Mouse (Mus musculus) kidney, embryonic 16.5 days (tissue): ENCODE measurements at regions not wholly inside any gene's neighbourhood (a gene's known extent, or its start where the extent isn't known, plus 50 kb on each side); places are given as distances from the start of the nearest gene placed in this dataset.
A peak's percentile ranks its signal among the peaks of the same experiment; 100 is the strongest.

Experiments
- ATAC-seq: fragments of 200-750 bp; cut with Nextera tagmentation; 2 replicates; pipeline ENCODE4 v1.8.0; 2017; ENCODE audit warnings: moderate TSS enrichment; ENCODE audit not compliant: low FRiP score, low TSS enrichment
- H3K27ac ChIP-seq: fragments of 300-500 bp; sonication (generic); 2 replicates; pipeline ENCODE4 v1.5.1; 2014; ENCODE audit warnings: low read length
- H3K27me3 ChIP-seq: fragments of 300-500 bp; sonication (generic); 2 replicates; pipeline ENCODE4 v1.6.1; 2014; ENCODE audit warnings: low read length, control low read depth, mixed read lengths; ENCODE audit not compliant: insufficient read depth
- H3K36me3 ChIP-seq: fragments of 300-500 bp; sonication (generic); 2 replicates; pipeline ENCODE4 v1.6.1; 2014; ENCODE audit warnings: low read length, control low read depth, mixed read lengths; ENCODE audit not compliant: insufficient read depth
- H3K4me1 ChIP-seq: fragments of 300-500 bp; sonication (generic); 2 replicates; pipeline ENCODE4 v1.6.1; 2014; ENCODE audit warnings: low read length, control low read depth, mixed read lengths; ENCODE audit not compliant: insufficient read depth
- H3K4me2 ChIP-seq: fragments of 300-500 bp; sonication (generic); replicated peaks from 2 replicates; pipeline ENCODE4 v1.6.1; 2014; ENCODE audit warnings: low read depth, low read length
- H3K4me3 ChIP-seq: fragments of 300-500 bp; sonication (generic); 2 replicates; pipeline ENCODE4 v1.5.1; 2014; ENCODE audit warnings: mild to moderate bottlenecking, low read length
- H3K9ac ChIP-seq: fragments of 300-500 bp; sonication (generic); replicated peaks from 2 replicates; pipeline ENCODE4 v1.6.1; 2014; ENCODE audit warnings: low read length
- H3K9me3 ChIP-seq: fragments of 300-500 bp; sonication (generic); 2 replicates; pipeline ENCODE4 v1.6.1; 2016; ENCODE audit warnings: low read length, control low read depth
- WGBS: fragments of 180-500 bp; shearing (Covaris S2); extraction: QIAGEN DNeasy Blood & Tissue Kit; methylation state at CpG from one replicate; pipeline ENCODE4 v1.1.7; 2014; 5-methylcytosine and 5-hydroxymethylcytosine counted together

DNA sequence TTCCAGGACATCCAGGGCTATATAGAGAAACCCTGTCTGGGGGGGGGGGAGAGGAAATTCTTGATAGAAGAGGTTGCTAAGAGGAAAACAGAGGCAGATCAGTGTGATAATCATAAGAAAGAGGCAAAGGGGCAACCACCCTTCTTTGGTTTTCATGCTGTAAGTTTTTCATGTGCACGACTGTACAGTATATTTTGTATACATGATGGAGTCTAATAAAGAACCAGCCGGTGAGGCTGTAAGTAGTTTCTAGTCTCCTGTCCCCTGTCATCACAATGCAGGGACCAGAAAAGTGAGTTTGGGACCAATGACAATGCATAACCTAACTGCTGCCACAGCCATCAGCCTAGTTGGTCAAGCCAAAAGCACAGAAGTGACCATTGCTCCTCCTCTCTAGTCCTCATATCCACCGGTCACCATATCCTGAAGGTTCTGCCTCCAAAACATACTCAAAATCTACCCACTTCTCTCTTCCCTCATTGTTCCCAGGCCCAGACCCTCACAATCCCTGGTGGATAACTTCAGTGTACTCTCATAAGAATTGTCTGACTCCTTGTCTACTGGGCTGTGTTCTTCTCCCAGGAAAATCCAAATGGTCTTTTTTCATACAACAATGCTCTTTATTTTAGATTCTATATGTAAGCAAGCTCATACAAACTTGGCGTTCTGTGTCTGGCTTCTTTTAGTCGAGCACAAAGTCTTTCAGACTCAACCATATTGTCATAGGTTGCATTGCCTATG lies 122.9 kb upstream of the Cpm start:
- H3K9ac ChIP-seq = no peak overlapping the region
- H3K4me1 ChIP-seq = no peaks in the 10 kb centered on the region
- no peaks in the 10 kb centered on the region for H3K27me3 ChIP-seq
- H3K9me3 ChIP-seq = no peaks in the 10 kb centered on the region
- ATAC-seq = no peak
- H3K4me3 ChIP-seq = no peak overlapping the region
- H3K4me2 ChIP-seq = no peak overlapping the region
- WGBS = 92% methylated on average over 5 of the region's 5 CpGs
- no peaks in the 10 kb centered on the region for H3K36me3 ChIP-seq
- no peak overlapping the region for H3K27ac ChIP-seq

DNA sequence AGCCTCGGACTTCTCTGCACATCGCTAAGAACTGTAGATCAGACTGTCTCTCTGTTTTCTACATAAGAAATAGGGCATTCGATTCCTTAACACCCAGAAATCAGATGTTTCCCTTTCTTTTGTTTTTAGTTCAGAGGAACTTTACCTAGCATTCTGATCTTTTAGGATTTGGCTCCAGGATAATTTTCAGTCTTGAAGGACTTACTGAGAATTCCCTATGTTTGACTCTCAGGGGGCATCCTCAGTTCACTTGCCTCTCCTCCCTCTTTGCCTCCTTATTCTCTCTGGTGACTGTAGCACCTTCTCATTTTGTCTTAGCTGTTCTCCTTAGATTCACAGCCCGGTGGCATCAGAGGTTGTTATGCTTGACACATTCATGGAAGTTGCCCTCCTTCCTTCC lies 123.8 kb upstream of the Cpm start:
- Histone ChIP-seq H3K27me3 (no peaks in the 10 kb centered on the region), H3K4me1 (no peaks in the 10 kb centered on the region), H3K9me3 (no peaks in the 10 kb centered on the region), H3K27ac (no peak overlapping the region), H3K4me3 (no peak overlapping the region), H3K36me3 (no peaks in the 10 kb centered on the region), H3K4me2 (no peak overlapping the region), H3K9ac (no peak overlapping the region)
- WGBS = 72% methylated on average over 4 of the region's 4 CpGs
- no peak for ATAC-seq

DNA sequence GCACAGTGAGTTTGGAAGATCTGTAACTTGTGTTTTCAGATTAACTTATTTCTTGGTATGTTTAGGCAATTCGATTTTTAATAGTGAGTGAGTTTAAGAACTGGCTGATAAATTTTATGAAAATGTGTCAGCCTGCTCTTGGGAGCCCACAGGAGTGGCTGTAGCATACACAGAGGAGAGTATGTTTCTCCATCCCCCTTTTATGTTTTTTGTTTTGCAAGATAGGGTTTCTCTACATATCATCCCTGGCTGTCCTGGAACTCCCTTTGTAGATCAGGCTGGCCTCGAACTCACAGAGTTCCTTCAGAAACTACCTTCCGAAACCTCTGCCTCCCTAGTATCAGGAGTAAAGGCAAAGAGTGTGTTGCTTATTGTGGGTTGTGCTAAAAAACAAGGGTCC lies 124.2 kb upstream of the Cpm start:
- H3K4me2 ChIP-seq = no peak overlapping the region
- no peaks in the 10 kb centered on the region for H3K9me3 ChIP-seq
- ATAC-seq = no peak
- no peak overlapping the region for H3K4me3 ChIP-seq
- H3K4me1 ChIP-seq = no peaks in the 10 kb centered on the region
- no peak overlapping the region for H3K27ac ChIP-seq
- no peaks in the 10 kb centered on the region for H3K36me3 ChIP-seq
- no peaks in the 10 kb centered on the region for H3K27me3 ChIP-seq
- 76% methylated on average over 3 of the region's 3 CpGs for WGBS
- no peak overlapping the region for H3K9ac ChIP-seq

DNA sequence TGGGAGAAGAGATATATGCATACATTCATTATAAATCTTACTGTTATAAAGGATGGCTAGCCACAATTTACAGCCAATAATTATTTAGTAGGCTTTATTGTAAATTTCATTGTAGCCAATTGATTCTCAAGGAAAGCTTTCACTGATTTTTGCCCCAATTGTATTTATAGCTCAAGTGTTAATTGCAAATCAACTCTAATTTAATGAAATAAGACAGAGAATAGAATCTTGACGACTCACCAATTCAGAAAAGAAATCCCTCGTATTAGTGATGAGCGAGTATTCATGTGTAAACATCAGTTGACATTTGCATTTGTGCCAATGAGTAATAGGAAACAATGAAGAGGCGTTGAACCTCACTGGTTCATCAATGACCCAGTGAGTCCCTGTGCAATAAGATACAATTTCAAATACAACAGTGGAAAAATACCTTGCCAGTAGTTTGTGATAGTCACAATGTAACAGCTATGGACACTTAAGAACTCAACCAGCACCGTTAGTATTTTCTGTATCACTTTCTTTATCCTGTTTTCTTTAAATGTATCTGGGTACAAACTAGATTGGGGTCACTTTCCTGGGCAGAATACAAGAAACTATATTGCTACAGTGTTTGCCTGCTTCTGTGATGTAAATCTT lies 124.6 kb upstream of the Cpsf6 start:
- H3K27me3 ChIP-seq = no peaks in the 10 kb centered on the region
- H3K9me3 ChIP-seq = no peaks in the 10 kb centered on the region
- no peaks in the 10 kb centered on the region for H3K4me1 ChIP-seq
- no peak overlapping the region for H3K27ac ChIP-seq
- 55% methylated on average over 5 of the region's 5 CpGs for WGBS
- H3K9ac ChIP-seq = no peak overlapping the region
- no peaks in the 10 kb centered on the region for H3K36me3 ChIP-seq
- ATAC-seq = no peak
- no peak overlapping the region for H3K4me3 ChIP-seq
- H3K4me2 ChIP-seq = no peak overlapping the region

DNA sequence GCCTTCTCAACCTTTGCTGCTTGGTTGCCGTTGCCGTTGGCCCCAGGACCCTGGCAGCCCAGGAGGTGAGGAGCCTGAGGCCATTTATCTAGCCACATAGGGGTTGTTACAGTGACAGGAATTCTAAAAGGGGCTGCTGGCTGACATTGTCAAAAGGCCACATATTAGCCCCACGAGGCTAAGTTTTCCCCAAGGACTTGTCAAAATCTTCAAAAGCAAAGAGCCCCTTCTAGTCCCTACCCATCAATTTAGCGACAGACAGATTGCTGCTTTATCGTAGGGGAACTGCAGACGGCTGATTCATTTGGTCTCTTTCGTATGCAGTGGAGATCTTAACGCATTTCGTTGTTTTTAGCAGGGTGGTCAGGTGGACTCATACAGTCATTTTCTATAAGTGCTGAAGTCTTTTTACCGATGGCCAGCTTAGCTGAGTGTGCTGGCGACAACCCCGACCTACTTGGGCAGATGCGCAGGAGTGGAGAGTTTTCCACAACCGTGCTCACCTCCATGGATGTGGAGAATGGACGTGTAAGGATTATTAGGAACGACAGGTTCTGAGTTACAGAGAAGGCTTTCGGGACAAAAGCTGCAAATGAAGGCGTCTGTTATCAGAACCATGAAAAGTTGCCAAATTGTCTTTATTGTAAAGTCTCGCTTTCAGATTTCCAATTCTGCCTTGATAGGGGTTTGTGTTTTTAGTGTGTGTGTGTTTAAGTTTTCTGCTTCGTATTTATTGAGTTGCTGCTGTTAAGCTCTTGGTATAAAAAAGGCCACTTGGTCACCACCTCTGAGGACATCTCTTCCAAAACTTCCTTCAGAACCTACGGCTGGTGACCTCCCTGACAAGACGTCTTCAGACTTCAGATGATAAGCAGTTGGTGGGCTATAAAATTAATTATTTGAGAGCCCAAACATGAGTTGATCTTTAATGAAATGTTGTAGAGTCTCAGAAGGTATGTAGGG lies 123.7 kb upstream of the Cpsf6 start:
- H3K27ac ChIP-seq = no peak overlapping the region
- no peaks in the 10 kb centered on the region for H3K36me3 ChIP-seq
- H3K4me3 ChIP-seq = no peak overlapping the region
- no peak overlapping the region for H3K9ac ChIP-seq
- H3K4me1 ChIP-seq = no peaks in the 10 kb centered on the region
- 73% methylated on average over 22 of the region's 22 CpGs for WGBS
- H3K9me3 ChIP-seq = no peaks in the 10 kb centered on the region
- no peaks in the 10 kb centered on the region for H3K27me3 ChIP-seq
- ATAC-seq = no peak
- no peak overlapping the region for H3K4me2 ChIP-seq

DNA sequence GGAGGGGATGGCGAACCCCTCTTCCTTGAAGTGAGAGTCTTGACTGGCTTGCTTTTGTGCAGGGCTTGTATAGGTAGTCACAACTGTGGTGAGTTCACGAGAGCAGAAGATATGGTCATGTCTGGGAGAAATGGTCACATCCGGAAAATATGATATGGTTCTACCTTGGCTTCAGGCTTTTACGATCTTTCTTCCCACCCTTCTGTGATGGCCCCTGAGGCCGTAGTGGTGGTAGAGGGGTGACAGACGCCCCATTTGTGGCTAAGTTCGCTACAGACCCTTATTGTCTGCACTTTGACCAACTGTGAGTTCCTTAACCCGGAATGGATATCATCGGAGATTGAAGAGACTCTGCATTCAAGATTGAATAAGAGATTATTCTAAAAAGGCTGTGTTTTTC lies 122.9 kb upstream of the Cpsf6 start:
- H3K27me3 ChIP-seq = no peaks in the 10 kb centered on the region
- no peak overlapping the region for H3K9ac ChIP-seq
- H3K4me2 ChIP-seq = no peak overlapping the region
- H3K27ac ChIP-seq = no peak overlapping the region
- H3K36me3 ChIP-seq = no peaks in the 10 kb centered on the region
- no peak overlapping the region for H3K4me3 ChIP-seq
- ATAC-seq = no peak
- 80% methylated on average over 9 of the region's 9 CpGs for WGBS
- no peaks in the 10 kb centered on the region for H3K4me1 ChIP-seq
- H3K9me3 ChIP-seq = no peaks in the 10 kb centered on the region

DNA sequence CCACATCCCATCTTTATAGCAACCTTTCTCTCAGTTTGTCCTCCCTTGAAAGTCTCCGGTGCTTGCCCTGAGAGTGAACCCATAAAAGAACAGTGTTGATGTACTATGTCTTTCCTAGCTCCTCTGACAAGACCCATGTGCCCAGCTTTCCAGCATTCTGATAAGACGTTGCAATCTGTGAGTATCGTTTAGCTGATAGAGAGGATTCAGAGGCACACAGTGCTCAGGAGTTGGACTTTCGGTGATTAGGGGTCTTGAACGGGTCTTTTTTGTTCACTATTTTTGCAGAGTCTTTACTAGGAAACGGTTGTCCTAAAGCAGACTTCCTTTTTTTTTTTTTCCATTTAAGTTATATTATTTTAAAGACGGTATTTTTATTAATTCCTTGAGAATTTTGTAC lies 122.3 kb upstream of the Cpsf6 start:
- Histone ChIP-seq H3K4me1 (no peaks in the 10 kb centered on the region), H3K36me3 (no peaks in the 10 kb centered on the region), H3K27me3 (no peaks in the 10 kb centered on the region), H3K27ac (no peak overlapping the region), H3K4me2 (no peak overlapping the region), H3K4me3 (no peak overlapping the region), H3K9ac (no peak overlapping the region), H3K9me3 (no peaks in the 10 kb centered on the region)
- ATAC-seq = no peak
- 72% methylated on average over 7 of the region's 7 CpGs for WGBS

DNA sequence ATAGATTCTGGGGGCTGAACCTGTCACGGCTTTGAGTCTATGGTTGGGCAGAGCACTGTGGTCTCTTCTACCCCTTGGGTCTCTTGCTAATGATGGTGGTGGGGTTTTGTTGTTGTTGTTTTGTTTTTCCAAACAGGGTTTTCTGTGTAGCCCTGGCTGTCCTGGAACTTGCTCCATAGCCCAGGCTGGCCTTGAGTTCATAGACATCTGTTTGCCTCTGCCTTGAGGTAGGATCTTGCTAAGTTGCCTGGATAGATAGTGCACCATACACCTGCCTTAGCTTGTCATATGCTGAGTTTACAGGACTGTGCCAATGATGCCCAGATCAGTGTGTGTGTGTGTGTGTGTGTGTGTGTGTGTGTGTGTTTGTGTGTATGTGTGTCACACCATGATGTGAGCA lies 121.6 kb upstream of the Cpsf6 start:
- WGBS = 100% methylated on average over 1 of the region's 1 CpGs
- Histone ChIP-seq H3K4me3 (no peak overlapping the region), H3K9ac (no peak overlapping the region), H3K4me2 (no peak overlapping the region), H3K36me3 (no peaks in the 10 kb centered on the region), H3K9me3 (no peaks in the 10 kb centered on the region), H3K27ac (no peak overlapping the region), H3K27me3 (no peaks in the 10 kb centered on the region), H3K4me1 (no peaks in the 10 kb centered on the region)
- no peak for ATAC-seq

DNA sequence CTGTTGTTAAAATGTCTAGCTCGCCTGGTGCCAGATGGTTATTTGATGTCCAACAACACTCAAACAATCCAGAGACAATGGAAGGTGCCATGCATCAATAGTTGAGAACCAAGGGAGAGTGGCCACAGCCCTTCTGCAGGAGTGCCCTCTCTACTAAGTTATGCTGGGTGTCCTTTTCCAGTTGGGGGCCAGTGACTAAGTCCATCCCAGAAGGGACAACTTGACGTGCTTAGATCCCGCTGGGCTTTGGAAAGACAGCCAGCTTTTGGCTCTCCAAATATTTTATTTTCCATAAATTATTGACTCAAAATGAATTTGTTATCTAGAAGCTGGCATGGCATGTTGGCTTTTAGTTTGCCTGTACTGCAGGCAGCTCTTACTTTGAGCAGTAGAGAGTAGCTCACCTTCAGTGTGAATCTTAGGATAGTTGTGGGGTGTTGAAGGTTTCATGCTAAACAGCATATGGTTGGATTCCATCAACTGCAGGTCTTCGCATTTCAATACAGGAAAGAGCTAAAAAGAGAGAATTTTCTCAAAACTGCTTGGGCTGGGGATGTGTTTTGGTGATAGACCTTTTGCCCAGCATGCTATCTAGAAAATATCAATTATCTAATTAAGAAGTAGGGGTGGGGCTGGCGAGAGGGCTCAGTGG lies 120.8 kb upstream of the Cpsf6 start:
- Histone ChIP-seq H3K36me3 (no peaks in the 10 kb centered on the region), H3K9me3 (no peaks in the 10 kb centered on the region), H3K4me1 (no peaks in the 10 kb centered on the region), H3K27me3 (no peaks in the 10 kb centered on the region), H3K4me2 (no peak overlapping the region), H3K4me3 (no peak overlapping the region), H3K9ac (no peak overlapping the region), H3K27ac (no peak overlapping the region)
- 70% methylated on average over 5 of the region's 5 CpGs for WGBS
- 0 out of 2 replicates have a peak, but pooled peaks have one; percentile 23 for ATAC-seq
